Mouse (Mus musculus) midbrain, embryonic 15.5 days (tissue): ENCODE measurements around the gene Gm28372. TPM values are rescaled to one million over a fixed set of nuclear protein-coding genes. Genes with fewer than 3 reads are reported as not detected.
A peak's percentile ranks its signal among the peaks of the same experiment; 100 is the strongest.

Source experiments
- ATAC-seq: fragments of 200-750 bp; cut with Nextera tagmentation; replicated peaks from 2 replicates; pipeline ENCODE4 v1.8.0; 2017; ENCODE audit warnings: moderate TSS enrichment
- H3K27ac ChIP-seq: fragments of 300-500 bp; sonication (generic); 2 replicates; pipeline ENCODE4 v1.5.1; 2015; ENCODE audit warnings: mild to moderate bottlenecking, inconsistent platforms
- H3K27me3 ChIP-seq: fragments of 300-500 bp; sonication (generic); replicated peaks from 2 replicates; pipeline ENCODE4 v1.6.1; 2015; ENCODE audit warnings: inconsistent platforms
- H3K36me3 ChIP-seq: fragments of 300-500 bp; sonication (generic); replicated peaks from 2 replicates; pipeline ENCODE4 v1.6.1; 2015; ENCODE audit warnings: inconsistent platforms
- H3K4me1 ChIP-seq: fragments of 300-500 bp; sonication (generic); 2 replicates; pipeline ENCODE4 v1.6.1; 2015; ENCODE audit warnings: inconsistent platforms
- H3K4me2 ChIP-seq: fragments of 300-500 bp; sonication (generic); 2 replicates; pipeline ENCODE4 v1.6.1; 2015; ENCODE audit warnings: inconsistent platforms, mild to moderate bottlenecking, moderate library complexity
- H3K4me3 ChIP-seq: fragments of 300-500 bp; sonication (generic); 2 replicates; pipeline ENCODE4 v1.5.1; 2015; ENCODE audit warnings: mild to moderate bottlenecking, inconsistent platforms
- H3K9ac ChIP-seq: fragments of 300-500 bp; sonication (generic); 2 replicates; pipeline ENCODE4 v1.6.1; 2015; ENCODE audit warnings: mild to moderate bottlenecking, inconsistent platforms
- H3K9me3 ChIP-seq: fragments of 300-500 bp; sonication (generic); 2 replicates; pipeline ENCODE4 v1.6.1; 2016; ENCODE audit warnings: inconsistent platforms
- WGBS: fragments of 180-500 bp; shearing (Covaris S2); methylation state at CpG from one replicate; pipeline ENCODE4 v1.1.7; 2015; ENCODE audit warnings: mixed read lengths; 5-methylcytosine and 5-hydroxymethylcytosine counted together
- polyA plus RNA-seq: library from polyadenylated mRNA; unstranded; fragments of >200 nt; fragmentation: Nextera tagmentation; extraction: Ambion mirVana; gene quantifications from 2 replicates; pipeline ENCODE4 v1.2.1, GENCODE M21; 2015

Gm28372 gene
- polyA plus RNA-seq, 1 experiment from 2014 or later = 0.28 TPM

DNA sequence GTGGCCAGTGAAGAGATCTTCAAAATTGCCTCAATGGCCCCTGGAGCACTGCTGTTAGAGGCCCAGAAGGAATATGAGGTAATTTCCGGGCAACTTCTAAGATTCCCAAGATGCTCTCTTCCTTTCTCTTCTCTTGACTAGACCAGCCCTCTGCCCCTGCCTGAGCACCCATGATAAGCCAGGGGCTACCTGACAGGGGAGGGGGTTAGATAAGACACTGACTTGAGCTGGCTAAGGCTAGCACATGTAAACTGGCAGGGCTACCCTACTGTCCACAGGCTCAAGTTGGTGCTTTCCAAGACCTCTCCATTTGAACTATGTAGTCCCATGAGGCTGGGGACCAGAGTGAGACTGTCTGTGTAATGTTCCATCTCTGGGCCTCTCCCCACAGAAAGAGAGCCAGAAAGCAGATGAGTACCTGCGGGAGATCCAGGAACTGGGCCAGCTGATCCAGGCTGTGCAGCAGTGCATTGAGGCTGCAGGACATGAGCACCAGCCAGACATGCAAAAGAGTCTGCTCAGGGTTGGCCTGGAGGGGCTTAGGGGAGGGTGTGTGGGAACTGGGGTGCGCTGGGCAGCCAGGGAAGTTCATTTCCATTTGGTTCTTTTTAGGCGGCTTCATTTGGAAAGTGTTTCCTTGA is 34.9 kb downstream of the Gm28372 start:
- Histone ChIP-seq H3K4me3 (no peak overlapping the region), H3K9ac (no peak overlapping the region), H3K9me3 (no peaks in the 10 kb centered on the region), H3K36me3 (peaks cover 42% of the 10 kb centered on the region), H3K4me1 (no peaks in the 10 kb centered on the region), H3K27me3 (no peaks in the 10 kb centered on the region), H3K4me2 (no peak overlapping the region), H3K27ac (no peak overlapping the region)
- WGBS = 91% methylated on average over 4 of the region's 4 CpGs
- no peak for ATAC-seq

DNA sequence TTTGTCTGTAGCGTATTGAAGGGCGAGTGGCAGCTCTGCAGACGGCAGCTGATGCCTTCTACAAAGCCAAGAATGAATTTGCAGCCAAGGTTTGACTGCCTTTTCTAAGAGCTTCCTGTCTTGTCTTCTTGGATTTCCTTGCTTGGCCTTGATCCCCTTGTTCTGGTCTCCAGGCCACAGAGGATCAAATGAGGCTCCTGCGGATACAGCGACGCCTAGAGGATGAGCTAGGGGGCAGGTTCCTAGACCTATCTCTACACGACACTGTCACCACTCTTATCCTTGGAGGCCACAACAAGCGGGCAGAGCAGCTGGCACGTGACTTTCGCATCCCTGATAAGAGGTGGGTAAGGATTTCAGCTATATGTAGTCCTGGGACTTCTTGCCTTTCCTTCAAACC is 37.1 kb downstream of the Gm28372 start:
- Histone ChIP-seq H3K4me1 (no peaks in the 10 kb centered on the region), H3K36me3 (peaks cover 42% of the 10 kb centered on the region), H3K9ac (no peak overlapping the region), H3K27ac (no peak overlapping the region), H3K4me2 (no peak overlapping the region), H3K27me3 (no peaks in the 10 kb centered on the region), H3K9me3 (no peaks in the 10 kb centered on the region), H3K4me3 (no peak overlapping the region)
- WGBS = 79% methylated on average over 10 of the region's 10 CpGs
- no peak for ATAC-seq

DNA sequence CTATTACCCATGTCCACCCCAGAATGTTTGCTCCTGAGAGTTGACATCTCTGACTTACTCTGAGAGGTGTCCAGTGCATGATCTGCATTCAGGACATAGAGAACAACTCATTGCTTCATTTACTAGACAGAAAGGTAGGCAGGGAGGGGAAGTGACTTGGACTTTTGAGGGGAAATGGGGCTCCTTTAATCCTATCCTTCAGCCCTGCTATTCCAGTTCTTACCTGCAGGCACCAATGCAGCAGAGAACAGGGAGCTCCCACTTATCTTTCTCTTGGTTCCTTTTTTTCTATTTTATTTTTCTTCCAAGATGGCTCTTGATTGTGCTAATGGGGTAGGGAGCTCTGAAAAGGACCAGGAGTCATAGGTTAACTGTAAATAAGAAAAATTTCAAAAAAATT is 43.4 kb downstream of the Gm28372 start:
- H3K4me1 ChIP-seq = peaks cover 31% of the 10 kb centered on the region
- H3K27ac ChIP-seq = no peak overlapping the region
- H3K27me3 ChIP-seq = 0 out of 2 replicates have a peak, but pooled peaks cover 7% of the 10 kb centered on the region
- peaks cover 10% of the 10 kb centered on the region for H3K36me3 ChIP-seq
- H3K9ac ChIP-seq = no peak overlapping the region
- no peak for ATAC-seq
- no peaks in the 10 kb centered on the region for H3K9me3 ChIP-seq
- no peak overlapping the region for H3K4me3 ChIP-seq
- H3K4me2 ChIP-seq = no peak overlapping the region

DNA sequence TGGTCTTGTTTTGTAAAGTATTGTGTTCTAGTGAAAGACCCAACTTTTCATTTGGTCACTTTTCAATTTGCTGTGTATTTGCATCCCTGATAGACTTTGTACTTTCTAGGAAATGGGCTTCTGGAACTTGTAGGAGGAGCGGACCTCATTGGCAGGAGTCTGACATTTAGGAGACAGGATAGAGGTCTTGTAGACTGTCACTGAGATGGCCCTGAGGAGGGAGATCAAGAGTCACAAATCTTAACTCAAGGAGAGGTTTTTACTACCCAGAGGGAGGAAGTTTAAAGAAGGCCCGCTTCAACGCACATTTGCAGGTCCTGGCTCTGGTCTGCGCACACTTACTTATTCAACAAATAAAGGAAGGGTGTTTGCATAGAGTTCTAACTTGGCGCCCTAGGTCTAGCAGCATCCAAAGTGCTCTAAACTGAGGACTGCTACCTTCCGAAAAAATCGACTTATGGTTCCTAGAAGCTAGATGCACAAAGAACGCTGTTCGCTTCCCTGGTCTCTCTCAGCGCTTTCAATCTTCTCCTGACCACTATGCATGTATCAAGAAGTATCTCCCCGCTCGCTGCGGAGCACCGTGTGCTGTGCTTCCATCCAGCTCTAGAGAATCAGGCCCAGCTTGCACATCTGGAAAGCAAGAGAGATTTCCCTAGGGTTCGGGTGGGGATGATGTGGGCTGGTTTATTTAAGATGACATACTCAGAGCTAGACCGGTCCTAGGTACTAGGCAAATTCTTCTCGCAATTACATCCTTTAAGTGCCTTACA is 44.2 kb downstream of the Gm28372 start:
- H3K9ac ChIP-seq = peak overlapping the region; percentile 67; the same call in 1 of the 2 replicates
- peak overlapping the region; percentile 70 for H3K4me3 ChIP-seq
- no peak overlapping the region for H3K27ac ChIP-seq
- H3K4me2 ChIP-seq = peak overlapping the region; percentile 80
- ATAC-seq = no peak; the same call in 1 of the 2 replicates
- H3K9me3 ChIP-seq = no peaks in the 10 kb centered on the region
- 9% methylated on average over 17 of the region's 17 CpGs for WGBS
- peaks cover 3% of the 10 kb centered on the region; the same call in 1 of the 2 replicates for H3K36me3 ChIP-seq
- 0 out of 2 replicates have a peak, but pooled peaks cover 7% of the 10 kb centered on the region for H3K27me3 ChIP-seq
- H3K4me1 ChIP-seq = peaks cover 34% of the 10 kb centered on the region

DNA sequence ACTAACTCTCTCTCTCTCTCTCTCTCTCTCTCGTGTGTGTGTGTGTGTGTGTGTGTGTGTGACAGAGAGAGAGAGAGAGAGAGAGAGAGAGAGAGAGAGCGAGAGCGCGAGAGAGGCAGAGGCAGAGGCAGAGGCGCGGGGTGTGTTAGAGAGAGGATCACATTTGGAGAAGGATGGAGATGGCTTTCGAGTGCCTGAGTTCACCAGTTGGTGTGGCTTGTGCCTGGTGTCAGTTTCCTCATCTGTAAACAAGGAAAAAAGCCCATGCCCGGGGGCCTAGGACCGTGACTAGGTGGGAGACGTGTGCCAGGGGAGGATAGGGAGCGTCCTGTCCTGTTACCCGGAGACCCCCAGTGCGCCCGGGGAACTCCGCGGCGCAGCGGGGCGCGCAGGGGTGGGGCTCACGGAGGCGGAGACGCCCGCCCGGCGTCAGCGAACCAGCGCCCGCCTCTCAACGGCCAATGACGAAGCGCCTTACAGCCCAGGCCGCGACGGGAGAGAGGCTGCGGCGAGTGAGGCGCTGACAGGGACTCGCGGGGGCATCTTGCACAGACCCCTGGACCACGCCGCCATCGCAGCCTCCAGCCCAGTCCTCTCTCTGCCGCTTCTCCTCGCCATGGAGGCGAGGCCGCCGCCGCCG is 44.9 kb downstream of the Gm28372 start, which contains the start of gene Ptpra:
TSS of gene Ptpra (plus strand) at position 485 of the 640 bp plus-strand sequence.
- H3K9ac ChIP-seq = peak within 1 kb of the TSS; percentile 67
- peaks cover 40% of the 10 kb centered on the region for H3K4me1 ChIP-seq
- H3K9me3 ChIP-seq = no peaks in the 10 kb centered on the region
- under 1% methylated on average over 50 of the region's 50 CpGs for WGBS
- H3K36me3 ChIP-seq = no peaks in the 10 kb centered on the region
- peak within 1 kb of the TSS; percentile 82 for H3K27ac ChIP-seq
- H3K4me2 ChIP-seq = peak within 1 kb of the TSS; percentile 80
- H3K27me3 ChIP-seq = 0 out of 2 replicates have a peak, but pooled peaks cover 7% of the 10 kb centered on the region
- peak; percentile 96 for ATAC-seq
- peak within 1 kb of the TSS; percentile 70 for H3K4me3 ChIP-seq

DNA sequence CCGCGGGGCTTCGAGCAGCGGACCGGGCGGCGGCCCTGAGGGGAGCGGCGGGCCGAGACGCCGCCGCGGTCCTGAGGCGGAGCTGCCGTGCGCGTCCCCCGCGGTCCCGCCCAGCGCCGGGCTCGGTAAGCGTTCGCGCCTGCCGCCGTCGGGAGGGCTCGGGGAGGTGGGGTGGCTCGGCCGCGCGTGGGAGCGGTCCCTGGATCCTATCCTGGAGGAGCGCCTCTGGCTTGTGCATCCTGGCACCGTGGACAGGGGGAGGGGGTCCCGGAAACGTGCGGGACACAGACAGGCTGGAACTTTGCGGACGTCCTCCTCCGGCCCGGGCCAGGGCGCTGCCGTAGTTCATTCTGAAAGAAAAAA is 45.4 kb downstream of the Gm28372 start:
- peak overlapping the region; percentile 70 for H3K4me3 ChIP-seq
- 0 out of 2 replicates have a peak, but pooled peaks cover 7% of the 10 kb centered on the region for H3K27me3 ChIP-seq
- peaks cover 43% of the 10 kb centered on the region for H3K4me1 ChIP-seq
- no peaks in the 10 kb centered on the region for H3K36me3 ChIP-seq
- no peaks in the 10 kb centered on the region for H3K9me3 ChIP-seq
- ATAC-seq = peak; percentile 87
- peak overlapping the region; percentile 80 for H3K4me2 ChIP-seq
- H3K9ac ChIP-seq = peak overlapping the region; percentile 67
- H3K27ac ChIP-seq = peak overlapping the region; percentile 82
- WGBS = under 1% methylated on average over 31 of the region's 47 CpGs

DNA sequence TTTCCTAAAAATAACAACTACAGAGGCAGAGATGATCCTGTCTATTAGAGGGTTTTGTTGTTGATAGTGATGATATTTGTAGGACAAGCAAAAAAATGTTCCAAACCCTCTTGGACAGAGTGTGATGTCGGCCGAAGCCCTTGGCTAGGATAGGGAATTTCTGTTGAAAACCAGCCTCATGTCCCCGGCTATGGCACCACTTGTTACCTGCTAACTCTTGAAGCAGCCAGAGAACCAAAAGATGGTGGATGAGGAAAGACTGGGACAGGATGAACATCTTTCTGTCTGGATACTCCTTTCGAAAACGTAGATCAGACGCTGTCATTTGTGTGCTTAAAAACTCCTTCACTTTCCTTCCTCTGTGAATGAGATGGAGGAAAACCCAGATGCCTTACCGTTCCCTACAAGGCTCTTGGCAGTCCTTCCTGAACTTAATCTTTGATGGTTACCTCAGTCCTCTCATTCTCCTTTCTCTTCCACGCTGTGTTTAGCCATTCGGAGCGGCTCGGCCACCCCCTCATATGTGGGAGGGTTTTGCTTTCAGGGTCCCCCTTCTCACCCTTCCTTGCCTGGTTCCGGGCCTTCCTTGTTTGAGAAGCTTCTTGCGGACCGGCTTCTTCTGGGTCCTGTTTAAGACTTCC is 46.2 kb downstream of the Gm28372 start:
- Histone ChIP-seq H3K9me3 (no peaks in the 10 kb centered on the region), H3K27me3 (0 out of 2 replicates have a peak, but pooled peaks cover 7% of the 10 kb centered on the region), H3K4me3 (peak overlapping the region; percentile 70), H3K27ac (no peak overlapping the region), H3K4me1 (peaks cover 43% of the 10 kb centered on the region), H3K9ac (peak overlapping the region; percentile 67), H3K36me3 (no peaks in the 10 kb centered on the region), H3K4me2 (peak overlapping the region; percentile 80)
- 60% methylated on average over 14 of the region's 14 CpGs for WGBS
- ATAC-seq = no peak

DNA sequence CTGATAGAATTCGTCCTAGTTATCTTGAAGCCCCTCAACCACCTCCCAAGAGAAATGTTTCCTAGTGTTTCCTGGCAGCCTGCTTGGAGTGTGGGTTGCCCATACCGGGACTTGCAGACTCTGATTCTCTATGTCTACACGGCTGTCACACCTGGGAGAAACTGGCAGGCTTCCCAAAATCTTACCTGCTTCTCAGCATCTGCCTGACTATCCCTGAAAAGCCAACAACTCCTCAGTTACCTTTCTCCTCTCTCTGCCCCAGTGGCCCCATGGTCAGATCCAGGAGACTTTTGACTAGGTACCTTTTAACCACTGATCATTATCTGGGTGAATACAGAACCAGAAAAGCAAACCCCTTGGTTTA is 46.7 kb downstream of the Gm28372 start:
- peak overlapping the region; percentile 80 for H3K4me2 ChIP-seq
- peak overlapping the region; percentile 70 for H3K4me3 ChIP-seq
- H3K9ac ChIP-seq = peak overlapping the region; percentile 67; the same call in 1 of the 2 replicates
- H3K4me1 ChIP-seq = peaks cover 43% of the 10 kb centered on the region
- no peaks in the 10 kb centered on the region for H3K36me3 ChIP-seq
- WGBS = 66% methylated on average over 3 of the region's 3 CpGs
- no peak for ATAC-seq
- no peaks in the 10 kb centered on the region for H3K9me3 ChIP-seq
- H3K27ac ChIP-seq = no peak overlapping the region
- H3K27me3 ChIP-seq = 0 out of 2 replicates have a peak, but pooled peaks cover 7% of the 10 kb centered on the region

DNA sequence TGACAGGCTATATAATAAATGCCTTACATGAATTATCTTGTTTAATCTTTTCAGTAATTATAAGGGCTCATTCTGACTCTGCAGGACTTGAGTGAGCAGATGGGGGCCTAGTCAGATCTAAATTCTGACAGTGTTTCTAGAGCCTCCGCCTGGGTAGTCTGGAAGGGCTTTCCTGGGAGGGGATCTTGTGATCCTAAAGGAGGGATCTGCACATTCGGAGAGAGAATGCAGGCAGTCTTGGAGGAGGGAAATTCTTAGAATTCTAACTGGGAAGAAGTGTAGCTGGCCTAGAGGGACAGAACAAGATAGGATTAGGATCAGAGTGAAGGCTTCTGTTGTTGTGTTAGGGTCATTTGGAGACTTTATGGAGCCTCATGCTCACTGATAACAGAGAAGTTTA is 47.2 kb downstream of the Gm28372 start:
- no peak overlapping the region for H3K27ac ChIP-seq
- no peak for ATAC-seq
- 0 out of 2 replicates have a peak, but pooled peaks cover 7% of the 10 kb centered on the region for H3K27me3 ChIP-seq
- 52% methylated on average over 2 of the region's 2 CpGs for WGBS
- no peak overlapping the region for H3K4me2 ChIP-seq
- no peak overlapping the region for H3K4me3 ChIP-seq
- peaks cover 43% of the 10 kb centered on the region for H3K4me1 ChIP-seq
- no peaks in the 10 kb centered on the region for H3K9me3 ChIP-seq
- no peaks in the 10 kb centered on the region for H3K36me3 ChIP-seq
- no peak overlapping the region for H3K9ac ChIP-seq

DNA sequence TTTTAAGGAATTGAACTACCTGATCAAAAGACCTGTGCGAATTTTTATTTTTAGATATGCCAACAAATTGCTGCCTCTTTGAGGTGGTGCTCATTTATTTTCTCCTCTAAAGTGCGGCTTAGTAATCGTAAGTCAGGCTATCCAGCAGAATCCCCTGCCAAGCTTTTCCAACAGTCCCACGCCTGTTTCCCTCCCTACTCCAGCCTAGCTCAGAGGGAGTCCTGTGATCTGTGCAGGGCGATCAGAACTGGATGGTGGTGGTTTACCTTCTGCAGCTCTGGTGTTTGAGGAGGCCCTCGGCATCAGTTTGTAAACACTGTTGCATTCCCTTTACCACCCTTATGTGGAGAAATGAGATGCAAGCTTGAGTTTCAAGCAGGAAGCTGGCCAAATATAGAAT is 48.4 kb downstream of the Gm28372 start:
- Histone ChIP-seq H3K9me3 (no peaks in the 10 kb centered on the region), H3K4me2 (no peak overlapping the region), H3K27ac (no peak overlapping the region), H3K27me3 (0 out of 2 replicates have a peak, but pooled peaks cover 2% of the 10 kb centered on the region), H3K36me3 (no peaks in the 10 kb centered on the region), H3K4me3 (no peak overlapping the region), H3K9ac (no peak overlapping the region), H3K4me1 (peaks cover 43% of the 10 kb centered on the region)
- 64% methylated on average over 6 of the region's 6 CpGs for WGBS
- ATAC-seq = no peak

DNA sequence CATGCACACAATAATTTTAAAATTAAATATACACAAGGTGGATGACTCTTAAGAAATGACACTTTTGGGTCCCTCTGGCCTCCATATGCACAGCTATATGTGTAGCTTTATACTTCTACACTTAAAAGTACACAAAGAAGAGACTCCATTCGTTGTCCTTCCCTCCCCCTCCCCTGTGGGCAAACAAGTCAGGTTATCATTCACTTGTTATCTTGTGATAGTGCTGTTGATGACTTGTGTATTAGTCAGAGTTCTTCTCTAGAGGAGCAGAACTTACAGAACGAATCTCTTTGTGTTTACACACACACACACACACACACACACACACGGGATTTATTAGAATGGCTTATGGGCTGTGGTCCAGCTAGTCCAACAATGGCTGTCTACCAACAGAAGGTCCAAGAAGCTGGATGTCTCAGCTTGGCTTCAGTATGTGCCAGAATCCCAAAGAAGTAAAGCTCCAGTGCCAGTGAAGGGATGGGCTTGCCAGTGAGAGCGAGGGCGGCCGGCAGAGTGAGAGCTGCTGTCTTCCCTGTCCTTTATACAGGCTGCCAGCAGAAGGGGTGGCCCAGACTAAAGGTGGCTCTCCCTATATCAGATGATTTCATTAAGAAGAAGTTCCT is 49.8 kb downstream of the Gm28372 start:
- Histone ChIP-seq H3K4me2 (no peak overlapping the region), H3K4me1 (peaks cover 35% of the 10 kb centered on the region), H3K27ac (no peak overlapping the region), H3K9me3 (no peaks in the 10 kb centered on the region), H3K4me3 (no peak overlapping the region), H3K9ac (no peak overlapping the region), H3K27me3 (no peaks in the 10 kb centered on the region), H3K36me3 (no peaks in the 10 kb centered on the region)
- 75% methylated on average over 6 of the region's 6 CpGs for WGBS
- no peak for ATAC-seq
